Mouse (Mus musculus) hindbrain, embryonic 11.5 days (tissue): ENCODE results near the gene Mras. TPM values are rescaled to one million over a fixed set of nuclear protein-coding genes. Genes with fewer than 3 reads are reported as not detected.

Experiments
- ATAC-seq: fragments of 200-750 bp; cut with Nextera tagmentation; 2 replicates; pipeline ENCODE4 v1.8.0; 2017; ENCODE audit warnings: mild to moderate bottlenecking, moderate TSS enrichment, moderate library complexity; ENCODE audit not compliant: low FRiP score
- DNase-seq: peaks from one replicate; pipeline ENCODE4 v3.0.0-alpha.2; 2015; ENCODE audit warnings: low spot score
- H3K27ac ChIP-seq: fragments of 300-500 bp; sonication (generic); 2 replicates; pipeline ENCODE4 v1.5.1; 2014; ENCODE audit warnings: mild to moderate bottlenecking, low read depth, low read length
- H3K27me3 ChIP-seq: fragments of 300-500 bp; sonication (generic); 2 replicates; pipeline ENCODE4 v1.6.1; 2014; ENCODE audit warnings: mild to moderate bottlenecking, low read length, moderate library complexity, mixed read lengths; ENCODE audit not compliant: control insufficient read depth, insufficient read depth
- H3K36me3 ChIP-seq: fragments of 300-500 bp; sonication (generic); 2 replicates; pipeline ENCODE4 v1.6.1; 2014; ENCODE audit warnings: mild to moderate bottlenecking, low read length, moderate library complexity, mixed read lengths; ENCODE audit not compliant: control insufficient read depth, insufficient read depth
- H3K4me1 ChIP-seq: fragments of 300-500 bp; sonication (generic); replicated peaks from 2 replicates; pipeline ENCODE4 v1.6.1; 2014; ENCODE audit warnings: low read length, mixed read lengths; ENCODE audit not compliant: control insufficient read depth, insufficient read depth
- H3K4me2 ChIP-seq: fragments of 300-500 bp; sonication (generic); replicated peaks from 2 replicates; pipeline ENCODE4 v1.6.1; 2014; ENCODE audit warnings: mild to moderate bottlenecking, low read depth, low read length
- H3K4me3 ChIP-seq: fragments of 300-500 bp; sonication (generic); 2 replicates; pipeline ENCODE4 v1.5.1; 2014; ENCODE audit warnings: low read depth, low read length
- H3K9ac ChIP-seq: fragments of 300-500 bp; sonication (generic); 2 replicates; pipeline ENCODE4 v1.6.1; 2014; ENCODE audit warnings: low read depth, low read length
- H3K9me3 ChIP-seq: fragments of 300-500 bp; sonication (generic); 2 replicates; pipeline ENCODE4 v1.6.1; 2016; ENCODE audit warnings: low read length; ENCODE audit not compliant: control insufficient read depth
- WGBS: fragments of 180-500 bp; shearing (Covaris S2); extraction: QIAGEN DNeasy Blood & Tissue Kit; methylation state at CpG from one replicate; pipeline ENCODE4 v1.1.7; 2014; 5-methylcytosine and 5-hydroxymethylcytosine counted together
- polyA plus RNA-seq: library from polyadenylated mRNA; unstranded; fragments of >200 nt; fragmentation: Nextera tagmentation; extraction: Ambion mirVana; gene quantifications from 2 replicates; pipeline ENCODE4 v1.2.1, GENCODE M21; 2014

Mras gene
- polyA plus RNA-seq, 1 experiment from 2014 or later: 20.7 TPM

GRCm38 (mm10) chr9:99469681-99470273, 32.6 kb upstream of the Mras start:
- peak; percentile 10 for DNase-seq
- H3K9me3 ChIP-seq: no peaks in the 10 kb centered on the region
- WGBS: 64% methylated on average over 8 of the region's 8 CpGs

GRCm38 (mm10) chr9:99468572-99468971, 31.4 kb upstream of the Mras start:
- DNase-seq (no peak), ATAC-seq (no peak)
- Histone ChIP-seq H3K4me1 (no peaks in the 10 kb centered on the region), H3K9me3 (no peaks in the 10 kb centered on the region), H3K4me3 (no peak overlapping the region), H3K9ac (no peak overlapping the region), H3K27me3 (no peaks in the 10 kb centered on the region), H3K4me2 (no peak overlapping the region), H3K36me3 (no peaks in the 10 kb centered on the region), H3K27ac (no peak overlapping the region)
- WGBS: 86% methylated on average over 9 of the region's 9 CpGs

More at GRCm38 (mm10) chr9:99469681-99470273, 32.6 kb upstream of the Mras start:
- H3K36me3 ChIP-seq: no peaks in the 10 kb centered on the region
- no peak overlapping the region for H3K9ac ChIP-seq
- no peak overlapping the region for H3K4me2 ChIP-seq
- H3K4me3 ChIP-seq: no peak overlapping the region
- ATAC-seq: no peak
- H3K4me1 ChIP-seq: no peaks in the 10 kb centered on the region
- no peak overlapping the region for H3K27ac ChIP-seq
- H3K27me3 ChIP-seq: no peaks in the 10 kb centered on the region

GRCm38 (mm10) chr9:99464876-99465275, 27.7 kb upstream of the Mras start:
- Histone ChIP-seq H3K4me3 (no peak overlapping the region), H3K4me2 (no peak overlapping the region), H3K9ac (no peak overlapping the region), H3K36me3 (no peaks in the 10 kb centered on the region), H3K27ac (no peak overlapping the region), H3K27me3 (no peaks in the 10 kb centered on the region), H3K9me3 (no peaks in the 10 kb centered on the region), H3K4me1 (no peaks in the 10 kb centered on the region)
- ATAC-seq (no peak), DNase-seq (no peak)
- WGBS: 87% methylated on average over 6 of the region's 6 CpGs

GRCm38 (mm10) chr9:99459730-99460129, 22.5 kb upstream of the Mras start:
- Histone ChIP-seq H3K9ac (no peak overlapping the region), H3K27me3 (no peaks in the 10 kb centered on the region), H3K4me2 (no peak overlapping the region), H3K4me3 (no peak overlapping the region), H3K36me3 (no peaks in the 10 kb centered on the region), H3K4me1 (no peaks in the 10 kb centered on the region), H3K9me3 (no peaks in the 10 kb centered on the region), H3K27ac (no peak overlapping the region)
- ATAC-seq (no peak), DNase-seq (no peak)
- 93% methylated on average over 4 of the region's 4 CpGs for WGBS

- 45% methylated on average over 12 of the region's 12 CpGs for WGBS
Observed at GRCm38 (mm10) chr9:99458529-99459208, 21.5 kb upstream of the Mras start.

GRCm38 (mm10) chr9:99454211-99454610, 17.0 kb upstream of the Mras start:
- H3K9ac ChIP-seq: no peak overlapping the region
- H3K4me2 ChIP-seq: no peak overlapping the region
- no peaks in the 10 kb centered on the region for H3K36me3 ChIP-seq
- no peak for DNase-seq
- H3K27me3 ChIP-seq: no peaks in the 10 kb centered on the region
- H3K9me3 ChIP-seq: no peaks in the 10 kb centered on the region
- H3K27ac ChIP-seq: no peak overlapping the region
- 90% methylated on average over 4 of the region's 4 CpGs for WGBS
- no peaks in the 10 kb centered on the region for H3K4me1 ChIP-seq
- no peak overlapping the region for H3K4me3 ChIP-seq
- no peak for ATAC-seq

More at GRCm38 (mm10) chr9:99458529-99459208, 21.5 kb upstream of the Mras start:
- H3K27me3 ChIP-seq: no peaks in the 10 kb centered on the region
- no peaks in the 10 kb centered on the region for H3K9me3 ChIP-seq
- no peaks in the 10 kb centered on the region for H3K36me3 ChIP-seq
- no peak overlapping the region for H3K27ac ChIP-seq
- H3K4me1 ChIP-seq: no peaks in the 10 kb centered on the region
- H3K9ac ChIP-seq: no peak overlapping the region
- ATAC-seq (no peak), DNase-seq (peak; percentile 76)
- no peak overlapping the region for H3K4me3 ChIP-seq
- no peak overlapping the region for H3K4me2 ChIP-seq

GRCm38 (mm10) chr9:99451161-99451560, 14.0 kb upstream of the Mras start, which contains the start of gene Nme9:
Gene Nme9 (plus strand): TSS chr9:99451475.
- no peak within 1 kb of the TSS for H3K4me2 ChIP-seq
- no peaks in the 10 kb centered on the region for H3K27me3 ChIP-seq
- no peak within 1 kb of the TSS for H3K27ac ChIP-seq
- 14% methylated on average over 12 of the region's 14 CpGs for WGBS
- ATAC-seq (no peak), DNase-seq (no peak)
- H3K9ac ChIP-seq: no peak within 1 kb of the TSS
- H3K9me3 ChIP-seq: no peaks in the 10 kb centered on the region
- H3K36me3 ChIP-seq: no peaks in the 10 kb centered on the region
- H3K4me3 ChIP-seq: no peak within 1 kb of the TSS
- no peaks in the 10 kb centered on the region for H3K4me1 ChIP-seq

- Histone ChIP-seq H3K4me3 (no peak overlapping the region), H3K27me3 (no peaks in the 10 kb centered on the region), H3K36me3 (no peaks in the 10 kb centered on the region), H3K4me2 (no peak overlapping the region), H3K9ac (no peak overlapping the region), H3K27ac (no peak overlapping the region), H3K4me1 (no peaks in the 10 kb centered on the region), H3K9me3 (no peaks in the 10 kb centered on the region)
- 40% methylated on average over 9 of the region's 9 CpGs for WGBS
- ATAC-seq (no peak), DNase-seq (peak; percentile 37)
Observed at GRCm38 (mm10) chr9:99449886-99450647, 12.9 kb upstream of the Mras start.
